Mouse (Mus musculus) lung, postnatal 0 days (tissue): ENCODE measurements around the gene Mycbp.

Source experiments
- CTCF ChIP-seq: IDR thresholded peaks from 2 replicates; pipeline ENCODE4 v1.5.1; 2016; ENCODE audit warnings: antibody characterized with exemption, mild to moderate bottlenecking
- EP300 ChIP-seq: IDR thresholded peaks from 2 replicates; pipeline ENCODE4 v1.6.1; 2016; ENCODE audit warnings: antibody characterized with exemption, mild to moderate bottlenecking, control low read depth

DNA sequence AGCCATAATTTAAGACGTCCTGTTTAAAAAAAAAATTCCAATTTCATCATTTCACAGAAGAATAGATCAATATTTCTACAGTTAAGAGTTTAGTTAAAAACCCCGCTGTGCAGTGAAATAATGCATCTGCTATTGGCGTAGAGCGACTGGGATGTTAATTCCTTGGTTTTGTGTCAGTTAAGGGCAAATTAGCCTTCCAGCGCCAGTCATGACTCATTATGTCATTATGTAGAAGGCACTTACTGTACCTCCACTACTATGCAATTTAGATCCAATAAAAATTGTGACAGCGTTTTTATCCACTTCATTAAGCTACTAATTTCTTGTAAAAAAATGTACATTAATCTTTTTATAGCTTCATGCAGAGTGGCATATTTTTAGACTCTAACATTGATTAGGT lies 44.3 kb downstream of the Mycbp start:
- TF ChIP-seq CTCF (no peak), EP300 (no peak)
